ENCODE assay signal across 20 mouse cellular contexts in the genomic region with DNA sequence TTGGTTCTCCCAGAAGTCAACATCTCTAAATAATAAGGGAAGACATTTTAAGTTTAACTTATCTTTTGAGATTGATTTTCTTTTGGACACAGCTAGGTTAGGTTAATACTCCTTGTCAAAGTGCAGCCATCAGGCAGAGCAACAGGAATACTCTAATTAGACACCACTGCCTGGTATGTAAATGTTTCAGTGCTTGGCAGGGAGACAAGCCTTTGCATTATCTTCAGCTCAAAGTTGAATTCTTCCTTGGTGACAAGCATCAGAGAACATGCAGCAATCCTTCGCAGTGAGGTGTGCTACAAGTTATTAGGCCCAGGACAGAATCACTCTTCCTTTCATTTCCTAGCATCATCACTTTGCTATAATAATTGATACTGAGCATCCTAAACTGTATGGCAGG.
"Had no signal": no experiment of that assay in that cellular context is flagged by ENCODE, and none has a peak within 500 bp of the region (broad histone marks: within the 10 kb centered on the region; RNA-seq: fewer than 3 reads in every experiment).

No protein-coding gene starts in this region.

- H3K4me1 ChIP-seq: liver, embryonic 13.5 days; liver, embryonic 15.5 days; lung, embryonic 15.5 days; megakaryocyte, embryonic 14.5 days; neural tube, embryonic 12.5 days had no signal

- H3K27me3 ChIP-seq: liver, embryonic 13.5 days; liver, embryonic 15.5 days; lung, embryonic 15.5 days; megakaryocyte, embryonic 14.5 days; midbrain, embryonic 13.5 days; neural tube, embryonic 12.5 days had no signal

- H3K4me3 ChIP-seq: liver, embryonic 13.5 days; liver, embryonic 15.5 days; lung, embryonic 15.5 days; megakaryocyte, embryonic 14.5 days; midbrain, embryonic 13.5 days; neural tube, embryonic 12.5 days had no signal

- DNase-seq: liver, embryonic 13.5 days; liver, postnatal 0 days; lung, adult 2 months; lung, postnatal 14 days; lung, postnatal 36 days; right cerebral cortex, adult 18-20 months; right cerebral cortex, postnatal 25 days; right cerebral cortex, postnatal 4 days; spleen, adult 18-20 months; thymus, adult 18-20 months; thymus, postnatal 14 days; thymus, postnatal 36 days had no signal

- H3K4me2 ChIP-seq: liver, embryonic 13.5 days; liver, embryonic 15.5 days; lung, embryonic 15.5 days; midbrain, embryonic 13.5 days; neural tube, embryonic 12.5 days had no signal

- H3K9me3 ChIP-seq: liver, embryonic 13.5 days; liver, embryonic 15.5 days; lung, embryonic 15.5 days; midbrain, embryonic 13.5 days; neural tube, embryonic 12.5 days had no signal

- H3K36me3 ChIP-seq: liver, embryonic 13.5 days; liver, embryonic 15.5 days; lung, embryonic 15.5 days; midbrain, embryonic 13.5 days; neural tube, embryonic 12.5 days had no signal

- H3K27ac ChIP-seq: liver, embryonic 13.5 days; liver, embryonic 15.5 days; lung, embryonic 15.5 days; macrophage; midbrain, embryonic 13.5 days; neural tube, embryonic 12.5 days had no signal

- ATAC-seq: liver, postnatal 0 days; lung, postnatal 0 days; midbrain, embryonic 16.5 days had no signal

- H3K9ac ChIP-seq: liver, embryonic 13.5 days; liver, embryonic 15.5 days; liver, postnatal 0 days; lung, embryonic 15.5 days; midbrain, embryonic 13.5 days; neural tube, embryonic 12.5 days had no signal
